Mouse (Mus musculus): ENCODE results near the gene Fam222a. TPM values are rescaled to one million over a fixed set of nuclear protein-coding genes. Genes with fewer than 3 reads are reported as not detected.

Fam222a gene
- total RNA-seq, 2 experiments from 2014 or later, result 29.5 to 56.8 TPM

DNA sequence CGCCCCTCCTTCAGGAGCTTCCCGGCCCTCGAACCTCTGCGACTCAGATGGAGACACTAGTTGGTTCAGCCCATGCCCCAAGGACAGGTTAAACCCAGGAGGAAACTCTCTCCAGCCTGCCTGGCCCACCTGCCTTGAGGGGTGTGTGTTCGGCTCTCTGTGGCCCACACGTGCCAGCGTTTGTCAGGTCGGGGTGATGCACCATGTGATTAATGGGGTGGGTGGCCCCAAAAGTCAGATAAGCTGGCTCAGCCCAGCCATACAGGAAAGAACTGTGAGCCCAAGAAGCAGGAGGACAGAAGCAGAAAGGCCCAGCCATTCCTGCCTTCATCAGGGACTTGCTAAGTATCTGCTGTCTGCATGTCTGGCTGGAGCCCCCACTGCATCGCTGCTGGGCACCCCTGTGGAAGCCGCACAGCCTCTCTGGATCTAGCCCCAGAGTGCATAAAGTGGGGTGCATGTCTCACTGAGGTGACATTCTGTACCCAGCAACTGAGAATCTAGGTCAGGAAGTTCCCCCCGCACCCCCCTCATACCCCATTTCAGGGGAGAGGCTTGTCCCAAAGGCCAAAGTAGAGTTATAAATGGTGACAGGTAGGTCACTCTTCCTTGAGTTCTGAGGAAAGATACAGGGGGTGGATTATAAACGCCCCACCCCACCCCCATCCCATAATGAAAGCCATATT lies 15.8 kb downstream of the Fam222a start:
- DNase-seq, result peak; percentile 62

DNA sequence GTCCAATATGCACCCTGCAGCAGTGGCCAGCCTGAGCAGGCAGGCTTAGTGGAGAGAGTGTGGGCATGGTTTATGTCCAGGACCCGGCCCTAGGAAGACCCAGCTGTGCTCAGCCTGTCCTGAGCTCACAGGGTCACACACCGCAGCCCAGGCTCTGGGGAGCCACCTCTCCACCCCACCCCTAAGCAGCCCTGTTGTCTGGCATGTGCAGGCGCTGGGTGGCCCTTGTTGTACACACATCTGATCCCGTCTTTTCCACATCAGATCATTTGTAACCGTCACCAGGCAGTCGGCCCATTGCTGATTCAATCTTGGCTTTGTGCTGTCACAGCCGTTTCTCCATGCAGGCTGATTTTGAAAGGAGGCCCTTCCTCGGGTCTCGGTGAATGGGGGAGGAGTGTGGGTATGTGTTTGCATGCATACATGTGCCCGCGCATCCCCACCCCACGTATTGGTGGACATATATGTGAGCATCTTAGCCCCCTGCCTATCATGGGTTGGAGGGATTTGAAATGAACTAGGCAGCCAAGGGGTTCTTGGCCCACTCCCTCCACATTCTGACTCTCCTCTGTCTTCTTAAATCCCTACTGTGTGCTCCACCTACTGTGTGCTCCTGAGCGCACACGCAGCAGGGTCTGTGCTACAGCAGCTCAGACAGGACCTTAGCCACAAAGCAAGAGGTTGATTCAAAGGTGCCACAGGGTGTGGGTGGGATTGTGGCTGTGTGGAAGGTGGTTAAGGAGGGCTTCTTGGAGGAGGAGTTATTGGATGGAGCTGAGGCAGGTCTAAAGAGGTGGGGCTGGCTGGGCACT lies 16.7 kb downstream of the Fam222a start:
- DNase-seq, result no peak

GRCm38 (mm10) chr5:114585682-114586081 lies 17.9 kb downstream of the Fam222a start:
- no peak for DNase-seq

DNA sequence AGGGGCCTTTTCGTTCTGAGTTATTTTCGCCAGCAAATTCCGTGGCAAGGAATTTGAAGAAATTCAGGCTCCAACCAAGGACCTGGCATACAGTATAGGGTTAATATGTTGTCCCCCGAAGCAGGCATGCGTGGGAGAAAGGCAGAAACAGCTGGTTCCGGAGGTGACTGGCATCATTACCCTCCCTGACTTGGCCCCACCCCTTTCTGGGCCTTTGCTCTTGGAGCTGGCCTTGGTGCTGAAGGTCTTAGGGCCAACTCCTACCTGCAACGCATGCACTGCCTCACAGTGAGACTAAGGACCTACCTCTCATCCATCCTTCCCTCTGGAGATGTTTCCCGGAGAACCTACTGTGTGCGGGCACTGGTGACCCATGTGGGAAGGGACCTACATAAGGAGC lies 20.1 kb downstream of the Fam222a start:
- peak; percentile 87 for DNase-seq

DNA sequence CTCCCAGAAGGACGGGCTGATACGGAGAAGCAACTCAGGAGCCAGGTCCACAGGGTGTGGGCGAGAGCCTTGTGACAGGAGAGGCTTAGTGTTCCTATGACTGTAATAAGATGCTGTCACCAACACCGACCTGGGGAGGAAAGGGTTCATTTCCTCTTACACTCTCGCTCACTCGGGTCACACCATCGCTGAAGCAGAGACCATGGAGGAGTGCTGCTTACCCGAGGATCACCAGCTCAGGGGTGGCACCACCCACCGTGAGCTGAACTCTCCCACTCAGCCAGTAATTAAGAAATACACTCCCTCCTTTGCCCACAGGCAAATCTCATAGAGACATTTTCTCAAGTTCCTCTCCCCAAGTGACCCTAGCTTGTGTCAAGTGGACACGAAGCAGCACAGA lies 20.6 kb downstream of the Fam222a start:
- DNase-seq, result no peak

DNA sequence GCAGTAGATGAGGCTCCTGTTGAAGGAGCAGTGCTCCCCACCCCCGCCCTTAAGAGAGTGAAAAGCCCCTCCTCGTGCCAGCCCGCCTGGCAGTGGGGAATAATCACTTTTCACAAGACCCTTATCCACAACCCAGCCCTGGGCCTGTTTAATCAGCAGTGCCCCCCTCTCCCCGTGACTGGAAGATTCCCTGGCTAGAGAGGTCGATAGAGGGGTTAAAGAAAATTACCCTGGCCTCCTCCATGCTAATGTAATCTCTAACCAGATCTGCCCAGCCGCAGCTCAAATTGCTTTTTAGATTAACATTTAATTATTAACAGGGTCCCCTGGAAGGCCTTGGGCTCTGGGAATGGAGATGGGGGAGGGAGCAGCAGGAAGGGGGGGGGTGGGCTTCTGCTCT lies 21.2 kb downstream of the Fam222a start:
- DNase-seq, result no peak

DNA sequence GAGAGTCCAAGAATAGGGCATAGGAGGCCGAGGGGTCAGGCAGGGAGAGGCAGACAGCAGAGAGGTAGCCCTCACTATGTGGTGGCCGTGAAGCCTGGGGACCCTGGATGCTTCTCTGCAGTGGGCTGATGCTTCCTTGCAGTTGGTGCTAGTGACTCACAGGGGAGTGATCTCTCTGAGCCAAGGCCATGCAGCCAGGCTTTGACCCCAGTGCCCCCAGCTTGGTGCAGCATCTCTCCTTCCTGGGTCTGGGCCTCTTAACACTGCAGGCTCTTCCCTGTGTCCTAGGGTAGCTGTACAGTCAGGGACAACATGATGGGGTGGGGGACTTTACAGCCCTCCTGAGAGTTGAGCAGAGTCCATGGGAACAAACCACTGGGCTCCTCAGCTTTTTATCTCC lies 21.6 kb downstream of the Fam222a start:
- DNase-seq, result peak; percentile 38

- DNase-seq, result peak; percentile 30
These were observed 22.5 kb downstream of the Fam222a start for GRCm38 (mm10) chr5:114590043-114590913.

DNA sequence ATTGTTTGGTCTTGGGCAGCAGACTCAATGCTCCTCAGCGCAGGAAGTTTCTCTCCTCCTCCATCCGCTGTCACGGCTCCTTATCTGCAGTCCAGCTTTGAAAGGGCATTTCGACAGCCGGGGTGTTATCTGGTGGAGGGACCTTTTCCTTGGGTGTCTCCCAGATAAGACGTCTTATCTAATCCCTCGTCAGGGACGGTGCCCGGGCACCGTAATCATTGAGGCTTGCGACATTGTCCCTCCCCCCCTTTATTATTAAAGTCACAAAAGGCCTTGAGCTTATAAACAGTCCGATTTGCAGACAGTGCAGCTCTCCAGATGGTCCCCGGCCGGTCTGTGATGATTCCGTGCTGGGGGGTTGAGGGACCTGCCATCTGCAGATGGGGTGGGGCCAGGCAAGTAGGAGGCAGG lies 23.3 kb downstream of the Fam222a start:
- peak; percentile 74 for DNase-seq

DNA sequence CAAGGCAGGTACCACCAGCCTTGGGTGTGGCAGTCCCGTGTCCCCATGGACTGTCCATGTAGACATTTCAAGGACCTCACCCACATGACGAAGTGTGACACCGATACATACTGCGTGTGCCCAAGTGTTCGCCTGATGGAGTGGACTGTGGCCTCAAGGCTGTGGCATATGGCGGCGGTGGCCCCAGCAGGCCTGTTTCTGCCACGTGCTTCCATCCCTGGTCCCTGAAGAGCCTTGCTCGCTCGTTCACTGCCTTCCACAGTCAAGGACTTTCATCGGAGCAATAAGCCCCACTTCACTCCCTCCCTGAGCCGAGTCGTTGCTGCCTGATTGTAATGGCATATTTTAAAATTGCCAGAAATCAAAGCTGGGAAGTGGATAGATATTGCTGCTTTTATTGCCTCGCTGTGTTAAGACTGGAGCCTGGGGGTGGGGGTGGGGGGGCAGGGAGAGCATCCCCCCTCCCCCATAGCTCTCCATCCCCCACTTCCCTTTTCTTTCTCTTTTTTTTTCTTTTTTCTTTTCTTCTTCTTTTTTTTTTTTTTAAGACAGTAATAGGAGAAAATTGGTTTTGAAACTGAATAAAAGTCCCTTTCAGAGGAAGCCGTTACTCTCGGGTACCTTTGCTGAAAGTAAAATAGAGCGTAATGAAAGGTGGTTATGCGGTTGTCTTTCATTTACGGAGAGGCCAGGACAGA lies 24.8 kb downstream of the Fam222a start:
- DNase-seq, result no peak

DNA sequence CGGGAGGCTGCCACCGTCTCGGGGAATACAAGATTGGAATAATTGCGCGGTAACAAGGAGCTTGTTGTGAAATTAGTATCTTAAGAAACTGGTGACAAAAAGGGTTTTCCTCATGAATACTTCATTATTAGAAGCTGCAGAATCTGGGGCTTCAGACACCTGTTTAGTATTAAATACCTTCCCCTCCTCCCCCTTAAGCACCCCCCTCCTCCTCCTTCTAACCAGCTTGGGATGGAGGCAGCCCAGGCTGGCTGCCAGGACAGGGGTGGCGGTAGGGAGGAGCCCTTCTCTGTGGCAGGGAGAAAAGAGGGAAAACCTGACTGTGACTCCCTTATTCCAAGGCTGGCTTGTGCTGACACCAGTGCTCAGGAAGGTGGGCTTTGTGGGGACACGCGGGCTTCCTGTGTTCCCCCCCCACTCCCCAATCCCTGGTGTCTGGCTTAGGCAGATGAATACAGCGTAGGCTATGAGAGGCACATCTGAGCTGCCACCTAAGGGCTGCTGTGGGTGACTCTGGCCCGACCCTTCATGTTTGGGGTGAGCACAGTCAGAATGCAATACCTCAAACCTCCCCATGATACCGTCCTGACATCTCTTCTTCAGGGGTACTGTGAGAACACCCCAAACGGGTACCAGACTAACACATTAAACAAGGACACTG lies 25.5 kb downstream of the Fam222a start:
- no peak for DNase-seq

GRCm38 (mm10) chr5:114593949-114594348 lies 26.1 kb downstream of the Fam222a start:
- DNase-seq, result no peak

DNA sequence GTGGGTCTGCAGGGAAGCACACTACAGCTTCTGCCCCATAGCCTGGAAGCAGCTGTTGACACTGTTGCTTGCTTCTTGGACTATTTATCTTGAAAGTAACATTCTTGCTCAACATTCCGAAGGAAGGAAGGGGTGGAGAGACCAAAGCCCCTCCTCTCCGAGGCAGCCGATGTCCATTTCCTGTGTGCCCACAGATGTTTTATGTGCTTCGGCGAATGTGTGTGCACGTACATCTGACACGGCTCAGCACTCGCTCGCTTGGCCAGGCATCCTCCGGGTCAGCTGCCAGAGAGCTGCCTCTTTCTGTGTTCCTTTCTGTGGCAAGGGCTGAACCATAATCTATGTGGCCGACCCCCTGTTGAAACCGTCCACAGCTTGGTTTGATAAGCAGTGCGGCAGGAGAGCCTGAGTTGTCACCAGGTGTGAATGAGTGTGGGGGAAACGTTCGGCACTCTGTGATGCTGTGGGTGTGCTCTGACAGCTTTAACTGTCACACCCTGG lies 27.0 kb downstream of the Fam222a start:
- no peak for DNase-seq

DNA sequence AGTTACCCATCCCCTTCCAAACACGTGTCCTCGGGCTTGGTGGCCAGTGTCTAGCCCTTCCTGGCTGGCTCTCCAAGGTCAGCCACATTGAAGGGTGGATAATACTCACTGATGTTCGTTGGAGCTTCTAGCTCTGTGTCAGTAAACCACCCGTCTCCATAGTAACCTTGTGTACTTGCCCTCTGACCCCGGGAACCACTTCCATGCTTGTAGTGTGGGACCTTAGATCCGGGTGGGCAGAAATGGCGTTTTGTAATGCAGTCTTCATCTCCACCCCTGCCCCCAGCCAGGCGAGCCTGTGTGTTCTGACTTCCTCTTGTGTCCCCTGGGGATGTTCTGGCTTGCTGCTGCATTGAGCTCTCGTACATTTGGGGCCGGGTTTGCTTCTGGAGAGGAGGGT lies 28.8 kb downstream of the Fam222a start:
- no peak for DNase-seq

DNA sequence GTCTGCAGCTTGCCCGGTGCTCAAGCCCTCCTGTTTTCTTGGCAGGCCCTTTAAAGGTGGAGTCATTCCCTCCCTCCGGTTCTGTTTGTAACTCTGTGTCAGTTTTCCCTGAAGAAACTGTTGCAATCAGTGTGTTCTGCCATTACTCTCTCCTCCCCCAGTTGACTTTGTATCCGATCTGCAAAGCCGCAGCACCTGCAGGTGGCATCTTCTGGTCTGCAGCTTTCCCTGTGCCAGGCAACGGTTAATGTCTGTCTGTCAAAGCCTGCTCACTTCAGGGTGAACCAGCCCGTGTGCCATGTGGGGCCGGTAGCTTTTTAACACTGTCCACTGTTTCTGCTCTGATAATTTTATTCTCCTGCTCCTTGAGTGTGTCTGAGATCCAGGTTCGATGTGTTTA lies 29.4 kb downstream of the Fam222a start:
- no peak for DNase-seq

DNA sequence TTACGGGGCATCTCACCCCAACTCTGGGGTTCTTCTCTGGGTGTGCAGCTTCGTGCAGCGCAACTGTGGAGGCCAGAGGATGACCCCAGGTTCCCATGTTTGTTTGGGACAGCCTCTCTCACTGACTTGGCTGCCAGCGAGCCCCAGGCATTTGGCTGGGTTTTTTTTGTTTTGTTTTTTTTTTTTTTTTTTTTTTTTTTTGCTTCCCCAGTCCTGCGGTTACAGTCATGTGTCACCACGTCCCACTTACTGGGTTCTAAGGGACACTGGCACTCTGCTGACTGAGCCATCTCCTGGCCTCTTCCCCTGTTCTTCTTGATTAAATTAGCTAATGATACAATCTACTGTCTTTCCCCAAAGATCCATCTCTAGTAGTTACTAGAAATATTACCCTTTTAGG lies 29.8 kb downstream of the Fam222a start:
- no peak for DNase-seq

DNA sequence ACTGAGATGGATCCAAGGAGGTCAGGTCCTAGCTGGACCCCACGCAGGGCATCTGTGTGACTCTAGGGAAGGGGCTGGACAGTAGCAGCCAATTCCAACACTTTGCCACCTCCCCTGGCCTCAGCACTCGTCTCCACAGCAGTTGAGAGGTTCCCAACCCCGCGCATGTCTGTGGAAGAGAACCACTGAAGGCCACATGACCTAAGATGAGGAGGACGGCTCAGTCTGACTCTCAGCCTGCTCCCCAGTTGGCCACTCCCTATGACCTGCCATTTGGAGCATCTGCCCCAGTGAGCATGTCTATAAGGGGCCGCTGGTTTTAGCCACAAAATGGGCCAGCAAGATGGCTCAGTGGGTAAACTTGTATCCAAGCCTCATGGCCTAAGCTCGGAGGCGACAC lies 34.2 kb downstream of the Fam222a start:
- DNase-seq, result no peak

DNA sequence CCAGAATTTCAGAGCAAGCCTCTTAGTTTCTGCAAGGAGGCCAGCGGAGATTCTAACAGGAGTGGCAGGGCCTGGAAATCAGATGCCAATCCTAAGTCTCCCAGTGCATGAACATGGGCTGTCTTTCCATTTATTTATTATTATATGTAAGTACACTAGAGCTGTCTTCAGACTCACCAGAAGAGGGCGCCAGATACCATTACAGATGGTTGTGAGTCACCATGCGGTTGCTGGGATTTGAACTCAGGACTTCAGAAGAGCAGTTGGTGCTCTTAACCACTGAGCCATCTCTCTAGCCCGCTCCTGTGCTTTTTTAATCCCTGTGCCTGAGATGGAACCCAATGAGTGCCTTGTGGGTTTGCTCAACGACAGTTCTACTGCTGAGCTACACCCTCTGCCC lies 36.2 kb downstream of the Fam222a start:
- DNase-seq, result no peak

- DNase-seq, result no peak
These were observed 37.0 kb downstream of the Fam222a start for GRCm38 (mm10) chr5:114604781-114605290.

DNA sequence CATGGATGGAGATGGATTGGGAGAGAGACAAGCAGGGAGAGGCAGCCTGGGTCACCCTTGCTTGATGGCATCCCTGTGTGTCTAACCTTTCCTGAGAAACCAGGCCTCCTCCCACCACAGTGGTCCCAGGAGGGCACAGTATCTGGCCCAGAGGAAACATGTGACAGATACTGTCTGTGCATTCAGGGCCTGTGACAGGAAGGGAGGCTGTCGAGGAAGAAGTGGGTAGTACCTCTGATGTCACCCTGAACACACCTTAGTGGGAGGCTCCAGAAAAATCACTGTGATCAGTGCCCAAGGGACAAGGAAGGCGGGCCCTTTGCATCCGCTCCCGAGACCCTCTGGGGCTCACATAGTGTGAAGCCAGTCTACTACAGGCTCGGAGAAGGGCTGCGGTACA lies 38.2 kb downstream of the Fam222a start:
- no peak for DNase-seq

GRCm38 (mm10) chr5:114607651-114608050 lies 39.8 kb downstream of the Fam222a start:
- DNase-seq, result peak; percentile 90
